Mouse (Mus musculus) intestine, embryonic 14.5 days (tissue): ENCODE data around the gene Ddah1. TPM values are rescaled to one million over a fixed set of nuclear protein-coding genes. Genes with fewer than 3 reads are reported as not detected.

Source experiments
- ATAC-seq: fragments of 200-750 bp; cut with Nextera tagmentation; replicated peaks from 2 replicates; pipeline ENCODE4 v1.8.0; 2017; ENCODE audit warnings: low read depth, moderate number of reproducible peaks, moderate TSS enrichment, moderate library complexity; ENCODE audit not compliant: low FRiP score, low TSS enrichment
- DNase-seq: peaks from one replicate; pipeline ENCODE4 v3.0.0-alpha.2; 2018; ENCODE audit warnings: low spot score
- H3K27ac ChIP-seq: fragments of 300-500 bp; sonication (generic); 2 replicates; pipeline ENCODE4 v1.5.1; 2014; ENCODE audit warnings: low read depth, mild to moderate bottlenecking, control low read depth
- H3K27me3 ChIP-seq: fragments of 300-500 bp; sonication (generic); replicated peaks from 2 replicates; pipeline ENCODE4 v1.6.1; 2014; ENCODE audit warnings: low read length, control low read depth; ENCODE audit not compliant: control insufficient read depth, insufficient read depth
- H3K36me3 ChIP-seq: fragments of 300-500 bp; sonication (generic); 2 replicates; pipeline ENCODE4 v1.6.1; 2014; ENCODE audit warnings: low read length, control low read depth; ENCODE audit not compliant: control insufficient read depth, insufficient read depth
- H3K4me1 ChIP-seq: fragments of 300-500 bp; sonication (generic); replicated peaks from 2 replicates; pipeline ENCODE4 v1.6.1; 2014; ENCODE audit warnings: low read length, control low read depth, mixed read lengths; ENCODE audit not compliant: control insufficient read depth, insufficient read depth
- H3K4me2 ChIP-seq: fragments of 300-500 bp; sonication (generic); 2 replicates; pipeline ENCODE4 v1.6.1; 2014; ENCODE audit warnings: low read length
- H3K4me3 ChIP-seq: fragments of 300-500 bp; sonication (generic); 2 replicates; pipeline ENCODE4 v1.5.1; 2014; ENCODE audit warnings: low read depth, low read length, control low read depth, mixed read lengths
- H3K9ac ChIP-seq: fragments of 300-500 bp; sonication (generic); 2 replicates; pipeline ENCODE4 v1.6.1; 2014; ENCODE audit warnings: mild to moderate bottlenecking, low read length
- H3K9me3 ChIP-seq: fragments of 300-500 bp; sonication (generic); 2 replicates; pipeline ENCODE4 v1.6.1; 2016; ENCODE audit warnings: low read length, control low read depth; ENCODE audit not compliant: control insufficient read depth
- WGBS: fragments of 180-500 bp; shearing (Covaris S2); extraction: QIAGEN DNeasy Blood & Tissue Kit; methylation state at CpG from one replicate; pipeline ENCODE4 v1.1.7; 2014; 5-methylcytosine and 5-hydroxymethylcytosine counted together
- polyA plus RNA-seq: library from polyadenylated mRNA; unstranded; fragments of >200 nt; fragmentation: Nextera tagmentation; extraction: Ambion mirVana; gene quantifications from 2 replicates; pipeline ENCODE4 v1.2.1, GENCODE M21; 2014

Gene Ddah1
- polyA plus RNA-seq, 1 experiment from 2014 or later, result 46.9 TPM

DNA sequence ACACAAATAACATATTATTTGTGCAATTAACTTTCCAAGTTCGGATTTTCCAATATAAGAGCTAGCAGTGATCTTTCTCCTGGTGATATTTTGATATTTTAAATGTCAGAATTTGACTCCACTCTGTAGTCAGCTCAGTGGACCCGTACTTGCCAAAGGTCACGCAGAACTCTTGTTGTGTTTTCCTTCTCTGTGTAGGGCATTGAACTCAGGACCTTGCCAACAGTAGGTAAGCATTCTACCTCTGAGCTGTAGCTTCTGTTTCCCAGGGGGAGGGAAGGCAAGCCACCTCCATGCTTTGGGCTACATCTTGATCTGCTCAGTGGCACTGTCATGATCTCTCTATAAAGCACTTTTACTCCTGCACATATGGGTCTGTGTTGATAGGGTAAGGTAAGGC, 2.1 kb downstream of the Ddah1 start:
- no peaks in the 10 kb centered on the region for H3K36me3 ChIP-seq
- H3K9me3 ChIP-seq, result no peaks in the 10 kb centered on the region
- H3K9ac ChIP-seq, result no peak overlapping the region
- no peak overlapping the region for H3K4me3 ChIP-seq
- H3K27me3 ChIP-seq, result peaks cover 21% of the 10 kb centered on the region
- DNase-seq, result no peak
- no peak overlapping the region for H3K27ac ChIP-seq
- WGBS, result 91% methylated on average over 3 of the region's 3 CpGs
- H3K4me1 ChIP-seq, result peaks cover 5% of the 10 kb centered on the region
- no peak for ATAC-seq
- H3K4me2 ChIP-seq, result no peak overlapping the region

DNA sequence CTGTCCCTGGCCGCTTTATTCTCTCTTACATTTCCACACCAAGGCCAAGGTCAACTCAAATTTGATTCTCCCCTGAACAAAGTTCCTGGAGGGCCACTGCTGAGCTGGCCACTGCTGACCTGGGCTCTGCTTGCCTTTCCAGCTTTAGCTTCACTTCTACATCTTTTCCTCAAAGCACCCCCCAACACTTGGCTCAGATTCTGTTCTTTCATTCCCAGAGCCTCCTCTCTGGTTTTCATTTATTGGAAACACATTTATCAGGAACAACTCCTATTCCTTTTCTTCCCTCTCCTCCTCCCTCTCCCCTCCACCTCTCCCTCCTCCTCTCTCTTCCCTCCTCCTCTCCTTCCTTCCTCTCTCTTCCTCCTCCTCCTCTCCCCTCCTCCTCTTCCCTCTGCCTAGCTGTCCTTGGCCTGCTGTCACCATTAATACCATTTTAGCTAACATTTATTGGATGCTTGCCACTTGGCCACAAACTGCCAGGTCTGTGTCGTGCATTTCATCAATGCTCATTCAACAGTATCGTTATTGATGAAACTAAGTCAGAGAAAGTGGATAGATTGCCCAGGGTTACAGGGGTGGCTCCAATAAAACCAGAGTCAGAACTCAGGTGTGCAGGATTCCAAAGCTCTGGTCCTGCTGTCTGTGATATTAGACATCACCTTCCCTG, 3.2 kb downstream of the Ddah1 start:
- Histone ChIP-seq H3K4me3 (no peak overlapping the region), H3K27ac (no peak overlapping the region), H3K36me3 (no peaks in the 10 kb centered on the region), H3K9ac (no peak overlapping the region), H3K9me3 (no peaks in the 10 kb centered on the region), H3K4me1 (peaks cover 5% of the 10 kb centered on the region), H3K27me3 (peaks cover 21% of the 10 kb centered on the region), H3K4me2 (no peak overlapping the region)
- no peak for DNase-seq
- WGBS, result 79% methylated on average over 3 of the region's 3 CpGs
- no peak for ATAC-seq

DNA sequence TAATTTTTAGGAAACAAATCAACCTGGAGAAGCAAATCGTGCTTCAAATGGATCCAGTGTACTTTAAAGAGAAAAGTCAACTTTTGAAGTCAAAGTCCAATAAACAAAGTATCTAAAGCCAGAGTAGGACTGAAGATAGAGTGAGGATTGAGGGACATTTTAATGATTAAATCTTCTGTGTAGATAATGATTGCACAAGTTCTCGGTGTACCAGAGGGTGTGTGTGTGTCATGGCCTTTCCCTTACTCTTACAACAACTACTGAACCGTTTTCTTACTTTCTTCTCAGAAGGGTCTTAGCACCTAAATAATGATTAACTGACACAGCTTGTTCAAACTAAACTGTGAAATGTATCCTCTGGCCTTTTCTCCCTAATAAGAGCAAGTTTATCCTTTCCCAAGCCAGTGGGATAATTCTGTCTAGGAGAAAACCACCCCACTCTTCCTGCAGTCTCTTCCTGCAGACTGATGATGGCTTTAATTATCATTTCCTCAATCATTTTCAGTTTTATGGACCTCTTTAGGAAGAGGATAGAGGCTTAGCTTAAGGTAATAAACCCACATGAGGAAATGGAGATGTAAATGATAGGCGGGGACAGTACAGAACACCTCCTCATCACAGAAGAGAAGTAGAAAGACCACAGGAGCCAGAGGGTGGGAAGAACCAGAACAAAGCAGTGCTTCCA, 4.6 kb downstream of the Ddah1 start:
- Histone ChIP-seq H3K9ac (no peak overlapping the region), H3K4me2 (no peak overlapping the region), H3K27me3 (peaks cover 14% of the 10 kb centered on the region), H3K4me1 (peaks cover 5% of the 10 kb centered on the region), H3K36me3 (no peaks in the 10 kb centered on the region), H3K9me3 (no peaks in the 10 kb centered on the region), H3K4me3 (no peak overlapping the region), H3K27ac (no peak overlapping the region)
- DNase-seq, result no peak
- WGBS, result 58% methylated on average over 4 of the region's 4 CpGs
- ATAC-seq, result no peak; the same call in 1 of the 2 replicates

DNA sequence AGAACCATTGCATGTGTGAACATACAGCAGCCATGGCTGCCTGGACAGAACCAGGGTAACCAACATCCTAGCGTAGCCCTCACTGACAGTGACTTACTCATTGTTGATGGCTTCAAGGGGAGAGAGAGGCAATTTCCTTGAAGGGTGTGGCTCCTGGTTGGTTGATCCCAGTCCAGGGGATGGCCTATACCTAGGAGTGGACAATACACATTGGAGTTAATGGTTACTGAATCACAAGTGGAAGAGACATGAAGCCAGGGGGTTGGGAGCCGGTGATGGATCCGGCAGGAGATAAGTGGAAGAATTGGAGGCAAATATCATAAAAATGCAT, 5.1 kb downstream of the Ddah1 start:
- WGBS, result 78% methylated on average over 3 of the region's 3 CpGs
- Histone ChIP-seq H3K36me3 (no peaks in the 10 kb centered on the region), H3K4me3 (no peak overlapping the region), H3K4me2 (no peak overlapping the region), H3K4me1 (peaks cover 5% of the 10 kb centered on the region), H3K9me3 (no peaks in the 10 kb centered on the region), H3K9ac (no peak overlapping the region), H3K27ac (no peak overlapping the region), H3K27me3 (peaks cover 13% of the 10 kb centered on the region)
- DNase-seq (no peak), ATAC-seq (no peak)

DNA sequence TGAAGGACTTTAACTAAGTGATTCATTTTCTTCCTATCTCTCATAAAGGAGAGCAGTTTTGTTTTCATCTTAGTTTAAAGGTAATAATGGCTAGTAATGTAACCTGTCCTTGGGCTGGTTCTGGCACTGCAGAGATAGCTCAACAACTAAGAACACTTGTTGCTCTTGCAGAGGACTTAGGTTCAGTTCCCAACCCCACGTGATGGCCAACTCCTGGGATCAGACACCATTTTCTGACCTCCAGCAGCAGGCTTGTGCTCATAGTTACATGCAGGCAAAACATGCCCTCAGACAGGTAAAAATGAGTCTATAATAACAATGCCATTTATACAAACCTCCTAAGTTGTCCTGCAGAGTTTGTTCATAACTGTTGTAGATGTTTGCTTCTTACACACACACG, 5.9 kb downstream of the Ddah1 start:
- DNase-seq (no peak), ATAC-seq (no peak)
- H3K9ac ChIP-seq, result no peak overlapping the region
- peaks cover 9% of the 10 kb centered on the region for H3K27me3 ChIP-seq
- 91% methylated on average over 2 of the region's 2 CpGs for WGBS
- no peak overlapping the region for H3K4me3 ChIP-seq
- no peaks in the 10 kb centered on the region for H3K9me3 ChIP-seq
- H3K4me1 ChIP-seq, result peaks cover under 1% of the 10 kb centered on the region
- H3K36me3 ChIP-seq, result no peaks in the 10 kb centered on the region
- H3K4me2 ChIP-seq, result no peak overlapping the region
- H3K27ac ChIP-seq, result no peak overlapping the region

DNA sequence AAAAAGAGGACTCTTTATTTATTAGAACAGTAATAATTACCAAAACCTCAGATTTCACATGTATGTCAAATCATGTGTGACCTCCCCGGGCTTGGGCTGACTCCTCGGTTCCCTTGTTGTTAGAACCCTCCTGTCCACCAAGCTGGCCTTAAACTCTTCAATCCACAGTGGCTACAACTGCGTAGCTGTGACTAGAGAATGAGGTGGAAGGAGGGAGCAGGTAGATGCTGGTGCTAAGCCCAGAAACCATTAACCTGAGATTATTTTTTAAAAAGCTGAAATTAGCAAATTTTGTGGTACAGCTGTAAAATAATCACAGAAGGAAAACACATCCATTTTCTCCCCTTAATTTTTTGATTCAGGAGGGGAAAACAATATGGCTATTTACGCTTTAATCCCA, 10.0 kb downstream of the Ddah1 start:
- H3K4me1 ChIP-seq, result no peaks in the 10 kb centered on the region
- no peak overlapping the region for H3K4me2 ChIP-seq
- no peak overlapping the region for H3K9ac ChIP-seq
- ATAC-seq (no peak), DNase-seq (no peak)
- no peaks in the 10 kb centered on the region for H3K36me3 ChIP-seq
- H3K9me3 ChIP-seq, result no peaks in the 10 kb centered on the region
- no peak overlapping the region for H3K27ac ChIP-seq
- no peak overlapping the region for H3K4me3 ChIP-seq
- H3K27me3 ChIP-seq, result no peaks in the 10 kb centered on the region
- WGBS, result 89% methylated on average over 4 of the region's 4 CpGs

DNA sequence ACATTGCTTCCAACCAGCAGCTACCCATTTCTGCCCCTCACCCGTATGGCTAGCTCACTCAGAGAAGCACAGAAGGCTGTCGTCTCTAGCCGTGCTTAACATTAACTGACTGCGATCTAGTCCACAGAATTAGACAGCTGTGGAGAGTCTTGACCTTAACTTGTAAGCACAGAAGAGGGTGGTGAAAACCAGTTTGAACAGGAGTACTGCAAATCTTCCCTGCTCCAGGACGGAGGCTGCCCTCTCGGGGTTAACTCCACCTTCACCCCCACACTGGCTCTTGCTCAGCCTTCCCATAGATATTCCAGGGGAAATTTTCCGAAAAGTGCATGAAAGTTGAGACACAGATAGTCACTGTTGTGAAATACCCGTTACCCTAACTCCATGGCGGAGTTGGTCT, 14.9 kb downstream of the Ddah1 start:
- Histone ChIP-seq H3K36me3 (no peaks in the 10 kb centered on the region), H3K4me1 (0 out of 2 replicates have a peak, but pooled peaks cover under 1% of the 10 kb centered on the region), H3K9me3 (no peaks in the 10 kb centered on the region), H3K27ac (no peak overlapping the region), H3K27me3 (no peaks in the 10 kb centered on the region), H3K9ac (no peak overlapping the region), H3K4me3 (no peak overlapping the region), H3K4me2 (no peak overlapping the region)
- ATAC-seq, result no peak
- WGBS, result 84% methylated on average over 9 of the region's 9 CpGs
- no peak for DNase-seq

DNA sequence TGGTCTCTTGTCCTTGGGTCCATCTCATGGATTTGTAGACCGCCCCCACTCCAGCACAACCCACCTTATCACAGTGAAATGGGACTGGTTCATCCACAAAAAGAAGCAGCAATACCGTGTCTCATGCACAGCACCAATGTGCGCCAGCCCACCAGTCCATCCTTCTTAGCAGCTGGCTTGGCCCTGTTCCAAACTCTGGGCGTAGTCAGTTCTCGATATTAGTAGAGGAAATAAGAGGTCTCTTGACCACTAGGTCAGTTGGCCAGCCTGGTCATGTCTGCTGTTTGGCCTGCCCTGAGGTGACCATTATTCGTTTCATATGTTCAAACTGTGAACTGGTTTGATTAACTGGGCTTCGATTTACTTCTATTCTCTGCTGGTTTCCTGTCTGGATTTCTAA, 15.9 kb downstream of the Ddah1 start:
- H3K4me1 ChIP-seq, result peaks cover 9% of the 10 kb centered on the region
- ATAC-seq, result no peak
- WGBS, result 86% methylated on average over 7 of the region's 7 CpGs

DNA sequence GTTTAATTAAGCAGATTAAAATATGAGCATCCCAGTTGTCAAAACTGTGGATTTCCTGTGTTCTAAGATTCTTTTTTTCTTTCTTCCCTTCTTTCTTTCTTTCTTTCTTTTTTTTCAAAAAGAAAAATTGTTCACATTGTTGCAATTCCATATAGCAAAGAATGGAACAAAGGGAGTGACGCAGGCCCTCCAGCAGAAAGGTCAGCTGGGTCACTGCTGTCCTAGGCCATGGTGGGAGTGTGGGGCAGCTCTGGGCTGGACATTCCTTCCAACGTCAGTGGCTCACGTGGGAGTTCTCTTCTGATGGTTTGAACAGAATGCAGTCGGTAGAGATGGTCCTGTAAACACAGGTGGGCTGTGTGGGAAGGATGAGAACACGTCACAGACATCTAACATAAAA, 16.8 kb downstream of the Ddah1 start:
- H3K27me3 ChIP-seq, result no peaks in the 10 kb centered on the region
- no peaks in the 10 kb centered on the region for H3K9me3 ChIP-seq
- 52% methylated on average over 5 of the region's 5 CpGs for WGBS
- DNase-seq (no peak), ATAC-seq (no peak)
- no peak overlapping the region for H3K4me3 ChIP-seq
- H3K9ac ChIP-seq, result no peak overlapping the region
- H3K4me1 ChIP-seq, result peaks cover 12% of the 10 kb centered on the region
- no peaks in the 10 kb centered on the region for H3K36me3 ChIP-seq
- H3K27ac ChIP-seq, result no peak overlapping the region
- H3K4me2 ChIP-seq, result no peak overlapping the region

More for the DNA sequence above, 15.9 kb downstream of the Ddah1 start:
- H3K4me2 ChIP-seq, result no peak overlapping the region
- no peak overlapping the region for H3K9ac ChIP-seq
- no peaks in the 10 kb centered on the region for H3K9me3 ChIP-seq
- no peak for DNase-seq
- no peaks in the 10 kb centered on the region for H3K36me3 ChIP-seq
- H3K4me3 ChIP-seq, result no peak overlapping the region
- H3K27ac ChIP-seq, result no peak overlapping the region
- no peaks in the 10 kb centered on the region for H3K27me3 ChIP-seq
